Mouse (Mus musculus) urinary bladder, adult 18-20 months (tissue): ENCODE results near the gene Gale.
"Not testable (repeated sequence)": the region's sequence is repeated elsewhere in the genome, so short reads cannot be mapped to it uniquely, and the experiment has no call there.

Source experiments
- DNase-seq, 2 experiments: peaks; one replicate each; pipeline ENCODE4 v3.0.0; 2022; ENCODE audit warnings: low spot score in 2 of 2, mixed read lengths in 2 of 2

Gene Gale

GRCm38 (mm10) chr4:135963457-135964193 is at the start of gene Gale:
Gale (plus strand) TSS chr4:135963727.
- peak; percentile 89 to 92 for DNase-seq

DNA sequence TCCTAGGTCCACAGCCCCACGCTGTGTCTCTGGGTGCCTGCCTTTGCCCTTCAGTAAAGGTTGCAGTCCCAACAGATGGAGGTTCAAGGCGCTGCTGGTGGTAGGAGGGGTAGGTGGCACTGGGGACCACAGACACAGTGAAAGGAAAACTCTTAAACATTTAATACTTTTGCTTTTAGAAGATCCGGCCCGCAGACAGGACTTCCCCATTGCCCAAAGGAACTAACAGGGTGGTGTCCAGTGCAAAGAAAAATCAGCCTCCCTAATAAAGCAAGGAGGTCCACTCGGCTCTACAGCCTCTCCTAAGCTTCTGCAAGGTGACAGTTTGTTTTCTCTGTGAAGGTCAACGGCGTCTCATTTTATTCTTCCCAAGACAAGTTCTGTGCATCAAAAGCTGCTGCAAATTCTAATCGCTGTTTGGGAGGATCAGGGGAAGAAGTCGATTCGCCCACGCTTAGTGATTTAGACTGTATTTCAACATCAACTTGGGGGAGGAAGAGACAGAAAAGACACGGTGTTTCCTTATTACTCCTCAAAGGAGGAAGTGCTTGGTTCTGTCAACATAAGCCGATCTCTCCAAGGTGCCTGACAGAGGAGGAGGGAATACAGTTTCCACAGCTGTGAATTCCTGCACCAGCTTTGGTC is 44.8 kb upstream of the Gale start:
- DNase-seq: peak in 1 of 2 experiments; percentile 9

DNA sequence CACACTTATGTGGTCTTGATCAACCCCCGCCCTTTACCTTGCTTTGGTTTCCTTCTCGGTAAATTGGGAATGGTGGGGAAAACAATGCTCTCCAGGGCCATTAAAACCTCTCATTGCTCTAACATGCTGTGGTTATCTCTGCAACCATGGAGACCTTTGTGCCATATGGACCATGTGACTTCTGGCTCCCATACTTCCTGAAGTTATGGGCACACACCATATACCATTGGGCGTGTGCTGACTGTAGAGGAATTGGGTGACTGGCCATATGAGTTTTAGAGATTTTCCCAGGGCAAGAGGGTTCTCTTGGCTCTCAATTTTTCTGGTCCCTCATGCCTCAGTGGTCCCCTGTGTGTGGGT is 44.3 kb upstream of the Gale start:
- DNase-seq: no peak

DNA sequence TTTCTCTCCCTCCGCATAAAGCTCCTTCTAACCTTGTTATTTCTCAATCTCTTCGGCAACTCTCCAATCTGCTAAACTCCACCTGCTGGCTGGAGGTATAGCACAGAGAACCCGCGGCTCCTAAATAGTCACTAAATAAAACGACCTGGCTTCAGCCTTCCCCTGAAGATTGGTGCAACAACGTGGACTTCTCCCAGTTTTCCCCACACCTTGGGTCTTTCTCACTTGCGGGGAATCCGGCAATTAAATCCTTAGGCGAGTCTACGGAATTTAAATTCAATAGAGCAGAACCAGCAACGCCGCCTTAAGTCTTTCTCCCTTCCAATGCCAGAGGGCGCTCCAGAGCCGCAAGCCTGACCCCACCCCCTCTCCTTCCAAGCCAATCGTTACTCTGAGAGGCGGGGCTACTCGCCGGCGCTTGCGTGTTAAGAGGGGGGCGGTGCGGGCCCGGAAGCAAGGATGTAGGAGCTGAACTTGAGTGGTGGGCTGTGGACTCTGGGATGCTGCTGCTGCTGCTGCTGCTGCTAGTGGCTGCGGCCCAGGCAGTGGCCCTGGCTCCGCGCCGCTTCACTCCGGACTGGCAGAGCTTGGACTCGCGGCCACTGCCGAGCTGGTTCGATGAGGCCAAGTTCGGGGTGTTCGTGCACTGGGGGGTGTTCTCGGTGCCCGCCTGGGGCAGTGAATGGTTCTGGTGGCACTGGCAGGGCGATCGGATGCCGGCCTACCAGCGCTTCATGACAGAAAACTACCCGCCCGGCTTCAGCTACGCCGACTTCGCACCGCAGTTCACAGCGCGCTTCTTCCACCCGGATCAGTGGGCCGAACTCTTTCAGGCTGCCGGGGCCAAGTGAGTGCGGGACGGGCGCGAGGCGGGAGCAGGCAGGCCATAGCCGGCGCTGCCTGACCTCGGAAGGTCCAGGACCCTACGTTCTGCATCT is 43.0 kb upstream of the Gale start, which contains the start of gene Fuca1:
TSS of gene Fuca1 (plus strand) at position 432 of the 938 bp plus-strand sequence.
- peak; percentile 93 to 94 for DNase-seq

GRCm38 (mm10) chr4:135921257-135922120 is 42.0 kb upstream of the Gale start:
- no peak for DNase-seq

- no peak for DNase-seq
Measured at GRCm38 (mm10) chr4:135922190-135922589, 41.3 kb upstream of the Gale start.

- DNase-seq: no peak
Measured at GRCm38 (mm10) chr4:135924418-135924817, 39.1 kb upstream of the Gale start.

DNA sequence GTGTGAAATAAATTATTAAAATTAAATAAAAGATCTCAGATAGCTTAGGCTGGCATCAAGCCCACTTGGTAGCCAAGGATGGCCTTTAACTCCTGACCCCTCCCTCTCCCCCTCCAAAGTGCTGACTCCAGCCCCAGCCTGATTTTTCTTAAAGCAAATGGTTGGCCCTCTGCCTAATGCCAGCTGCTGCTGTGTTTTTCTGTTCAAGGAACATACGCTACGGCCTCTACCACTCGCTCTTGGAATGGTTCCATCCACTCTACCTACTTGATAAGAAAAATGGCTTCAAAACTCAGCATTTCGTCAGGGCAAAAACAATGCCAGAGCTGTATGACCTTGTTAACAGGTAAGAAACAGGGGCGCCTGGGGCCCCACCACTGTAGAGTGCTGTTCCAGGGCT is 38.2 kb upstream of the Gale start:
- DNase-seq: no peak

- no peak for DNase-seq
Measured at GRCm38 (mm10) chr4:135926195-135926808, 37.2 kb upstream of the Gale start.

- DNase-seq: no peak
Measured at GRCm38 (mm10) chr4:135926861-135927260, 36.7 kb upstream of the Gale start.

GRCm38 (mm10) chr4:135928376-135928775 is 35.2 kb upstream of the Gale start:
- no peak for DNase-seq

DNA sequence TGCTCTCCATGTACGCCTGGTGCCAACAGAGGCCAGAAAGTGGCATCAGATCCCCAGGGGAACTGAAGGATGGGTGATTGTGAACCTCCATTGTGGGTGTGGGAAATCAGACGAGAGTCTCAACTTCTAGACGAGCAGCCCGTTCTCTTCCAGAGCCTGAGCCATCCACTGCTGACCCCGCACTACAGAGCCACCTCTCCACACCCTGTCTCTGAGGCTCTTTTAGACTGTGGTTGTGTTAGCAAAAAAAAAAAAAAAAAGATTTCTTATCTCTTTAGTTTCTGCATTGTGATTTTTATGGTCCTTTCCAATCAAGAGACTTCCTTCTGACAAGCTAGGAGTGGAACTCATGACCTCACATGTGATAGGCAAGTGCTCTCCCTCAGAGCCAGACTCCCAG is 34.1 kb upstream of the Gale start:
- DNase-seq: no peak

DNA sequence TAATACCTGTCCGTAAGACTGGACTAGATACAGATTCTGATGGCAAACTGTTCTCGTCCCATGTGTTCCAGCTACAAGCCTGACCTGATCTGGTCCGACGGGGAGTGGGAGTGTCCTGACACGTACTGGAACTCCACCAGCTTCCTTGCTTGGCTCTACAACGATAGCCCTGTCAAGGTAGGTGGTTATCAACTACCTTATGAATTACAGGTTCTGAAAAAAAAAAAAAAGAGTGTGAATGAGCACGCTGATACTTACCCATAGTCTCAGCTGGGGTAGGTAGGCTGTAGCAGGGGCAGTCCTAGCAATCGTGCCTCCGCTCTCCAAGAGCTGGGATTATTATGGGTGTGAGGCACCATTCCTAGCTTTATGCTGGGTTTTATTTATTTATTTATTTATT is 33.7 kb upstream of the Gale start:
- no peak for DNase-seq

DNA sequence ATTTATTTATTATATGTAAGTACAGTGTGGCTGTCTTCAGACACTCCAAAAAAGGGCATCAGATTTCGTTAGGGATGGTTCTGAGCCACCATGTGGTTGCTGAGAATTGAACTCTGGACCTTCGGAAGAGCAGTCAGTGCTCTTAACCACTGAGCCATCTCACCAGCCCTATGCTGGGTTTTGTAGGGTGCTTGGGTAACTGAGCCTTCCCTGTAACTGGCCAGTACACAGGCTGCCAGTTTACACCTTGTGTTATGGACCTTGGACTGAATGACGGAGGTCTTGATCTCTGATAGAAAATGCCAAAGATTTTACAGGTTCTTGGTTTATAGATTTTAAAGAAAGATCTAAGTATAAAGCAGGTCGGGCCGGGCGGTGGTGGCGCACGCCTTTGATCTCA is 33.3 kb upstream of the Gale start:
- no peak for DNase-seq

- no peak for DNase-seq
Measured at GRCm38 (mm10) chr4:135931832-135932231, 31.7 kb upstream of the Gale start.

- no peak for DNase-seq
Measured at GRCm38 (mm10) chr4:135934708-135935500, 28.6 kb upstream of the Gale start.

DNA sequence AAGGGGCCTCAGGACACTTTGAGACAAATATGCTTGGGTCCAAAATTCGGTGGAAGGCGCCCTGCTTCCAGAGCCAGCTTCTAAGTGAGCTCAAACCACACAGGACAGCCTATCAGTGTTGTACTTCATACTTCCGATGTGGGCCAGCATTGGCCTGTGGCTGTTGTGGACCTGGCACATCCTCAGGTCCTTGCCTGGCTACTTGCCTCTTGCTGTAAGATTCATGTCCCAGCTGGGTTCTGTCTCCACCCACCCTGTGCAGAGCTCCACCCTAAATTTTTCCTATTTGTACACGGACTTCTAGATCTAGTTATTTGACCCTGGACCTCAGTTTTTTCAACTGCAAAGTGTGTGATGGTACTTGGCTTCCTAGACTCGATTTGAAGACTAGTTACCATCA is 28.0 kb upstream of the Gale start:
- DNase-seq: peak in 1 of 2 experiments; percentile 52

DNA sequence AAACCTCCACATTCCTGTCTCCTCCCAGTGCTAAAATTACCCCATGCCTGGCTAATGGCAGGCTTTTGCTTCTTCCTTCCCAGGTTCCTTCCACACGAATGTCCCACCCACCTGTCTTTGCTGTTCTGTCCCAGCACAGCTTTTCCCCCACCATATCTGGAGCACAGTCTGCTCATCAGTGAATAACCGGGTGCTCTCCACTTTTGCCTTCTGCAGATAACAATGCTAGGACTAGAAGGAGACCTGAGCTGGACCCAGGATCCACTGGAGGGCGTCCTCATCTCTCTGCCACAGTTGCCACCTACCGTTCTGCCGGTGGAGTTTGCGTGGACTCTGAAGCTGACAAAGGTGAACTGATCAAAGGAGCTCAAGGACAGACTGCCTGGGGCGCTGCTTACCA is 24.7 kb upstream of the Gale start:
- DNase-seq: no peak

DNA sequence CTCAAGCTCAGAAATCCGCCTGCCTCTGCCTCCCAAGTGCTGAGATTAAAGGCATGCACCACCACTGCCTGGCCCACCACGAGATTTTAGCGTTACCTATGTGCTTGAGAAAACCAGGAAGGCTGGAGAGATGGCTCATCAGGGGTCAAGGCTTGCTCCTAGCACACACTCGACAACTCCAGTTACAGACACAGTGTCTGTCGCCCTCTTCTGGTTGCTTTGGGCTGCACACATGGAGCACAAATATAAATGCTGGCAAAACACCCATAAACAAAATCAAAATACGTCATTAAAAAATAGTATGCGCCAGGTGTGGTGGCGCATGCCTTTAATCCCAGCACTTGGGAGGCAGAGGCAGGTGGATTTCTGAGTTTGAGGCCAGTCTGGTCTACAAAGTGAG is 22.5 kb upstream of the Gale start:
- not testable (repeated sequence) for DNase-seq

DNA sequence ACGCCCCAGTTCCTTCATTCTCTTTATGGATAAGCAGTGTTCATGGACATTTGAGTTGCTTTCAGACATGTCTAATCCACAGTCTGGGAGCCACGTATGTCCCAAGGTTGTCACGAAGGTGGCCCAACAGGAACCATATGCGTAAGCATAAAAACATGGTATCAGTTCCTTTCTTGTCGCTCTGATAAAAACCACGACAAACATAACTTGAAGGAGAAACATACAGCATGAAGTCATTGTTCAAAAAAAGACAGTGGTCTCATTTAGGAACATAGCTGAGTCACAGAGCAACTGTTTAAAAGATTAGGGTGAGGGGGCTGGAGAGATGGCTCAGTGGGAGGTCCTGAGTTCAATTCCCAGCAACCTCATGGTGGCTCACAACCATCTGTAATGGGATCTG is 21.3 kb upstream of the Gale start:
- DNase-seq: no peak
